Mouse (Mus musculus) brown adipose tissue, adult 24 weeks (tissue): ENCODE data around the gene Tomm70a. TPM values are rescaled to one million over a fixed set of nuclear protein-coding genes. Genes with fewer than 3 reads are reported as not detected.

ENCODE experiments used
- H3K27ac ChIP-seq: fragments of 200-500 bp; replicated peaks from 2 replicates; pipeline ENCODE4 v1.5.1; 2012; ENCODE audit warnings: low read depth, mild to moderate bottlenecking, low read length
- H3K4me1 ChIP-seq: fragments of 200-500 bp; 2 replicates; pipeline ENCODE4 v1.6.1; 2012; ENCODE audit warnings: low read length, mixed read lengths; ENCODE audit not compliant: control insufficient read depth, insufficient read depth, insufficient read length
- H3K4me3 ChIP-seq: fragments of 200-500 bp; 2 replicates; pipeline ENCODE4 v1.5.1; 2012; ENCODE audit warnings: low read depth, mild to moderate bottlenecking, low read length, moderate library complexity; ENCODE audit not compliant: insufficient read depth
- polyA plus RNA-seq: library from polyadenylated mRNA; stranded (reverse); fragments of >200 nt; gene quantifications from 2 replicates; pipeline ENCODE4 v1.2.4, GENCODE M21; 2012; ENCODE audit not compliant: missing spikeins, insufficient read depth, insufficient read length

Gene Tomm70a
- polyA plus RNA-seq, 1 experiment = 34.9 TPM

DNA sequence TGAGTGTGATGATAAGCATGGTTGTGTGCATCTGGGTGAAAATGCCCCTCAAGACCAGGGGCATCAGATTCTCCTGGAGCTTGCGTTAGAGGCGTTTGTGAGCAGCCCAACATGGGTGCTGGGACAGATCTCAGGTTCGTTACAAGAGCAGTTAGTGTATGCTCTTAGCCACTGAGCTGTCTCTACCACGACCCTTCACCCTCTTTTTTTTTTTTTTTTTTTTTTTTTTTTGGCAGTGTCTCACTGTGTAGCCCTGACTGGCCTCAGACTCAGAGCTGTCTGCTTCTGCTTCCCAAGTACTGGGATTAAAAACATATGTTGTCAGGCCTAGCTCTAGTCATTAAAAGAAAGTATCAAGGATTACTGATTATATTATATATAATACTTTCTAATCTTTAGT, 4.8 kb downstream of the Tomm70a start:
- Histone ChIP-seq H3K4me3 (no peak overlapping the region), H3K4me1 (peaks cover 14% of the 10 kb centered on the region), H3K27ac (peak overlapping the region; percentile 35; the same call in 1 of the 2 replicates)

- Histone ChIP-seq H3K4me3 (no peak overlapping the region), H3K4me1 (peaks cover 18% of the 10 kb centered on the region), H3K27ac (no peak overlapping the region)
Observed at GRCm38 (mm10) chr16:57127825-57128224, 6.3 kb downstream of the Tomm70a start.

DNA sequence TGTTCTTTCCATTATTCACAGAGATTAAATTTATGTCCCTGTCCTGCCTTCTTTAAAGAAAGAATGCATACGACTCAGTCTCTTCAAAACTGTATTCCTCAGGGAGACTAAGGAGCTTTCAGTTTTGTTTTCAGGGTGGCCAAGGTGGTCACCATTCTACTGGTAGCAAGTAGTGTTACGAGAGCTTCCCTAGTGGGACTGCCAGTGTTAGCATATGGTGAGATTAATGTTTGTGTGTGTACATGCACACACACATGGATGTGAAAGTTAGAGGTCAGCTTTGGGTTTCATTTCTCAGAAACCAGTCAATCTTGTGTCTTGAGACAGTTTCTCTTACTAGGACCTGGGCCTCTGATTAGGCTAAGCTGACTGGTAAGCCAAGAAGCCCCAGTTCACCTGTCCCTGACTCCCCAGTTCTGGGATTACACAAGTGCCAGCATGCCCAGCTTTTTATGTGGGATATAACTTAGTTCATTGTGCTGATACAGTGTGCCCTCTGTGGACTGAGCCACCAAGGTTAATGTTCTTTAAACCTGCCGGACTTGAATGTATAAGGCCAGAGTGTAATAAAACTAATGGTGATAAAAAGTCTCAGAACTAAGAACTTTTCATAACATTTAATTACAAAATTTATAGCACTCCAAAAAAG, 9.4 kb downstream of the Tomm70a start:
- H3K27ac ChIP-seq = no peak overlapping the region
- peaks cover 12% of the 10 kb centered on the region for H3K4me1 ChIP-seq
- H3K4me3 ChIP-seq = no peak overlapping the region

DNA sequence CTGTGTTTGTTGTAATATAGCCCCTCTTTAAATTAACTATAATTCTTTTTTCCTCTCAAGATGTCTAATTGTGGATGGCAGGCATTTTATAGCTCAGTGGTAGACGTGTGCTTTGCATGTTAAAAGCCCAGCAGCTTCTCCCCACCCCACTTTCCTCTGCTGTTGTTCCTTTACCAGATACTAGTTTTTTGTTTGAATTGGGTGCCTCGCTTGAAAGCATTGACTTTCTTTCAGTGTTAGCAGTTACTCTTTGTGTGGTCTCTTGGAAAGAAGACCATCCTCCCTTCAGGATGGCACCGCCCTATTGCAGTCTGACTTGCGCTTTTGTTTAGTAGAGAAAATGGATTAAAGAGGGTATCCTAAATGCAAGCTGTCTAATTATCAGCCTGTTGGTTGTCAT, 10.0 kb downstream of the Tomm70a start:
- Histone ChIP-seq H3K4me1 (peaks cover 10% of the 10 kb centered on the region), H3K4me3 (no peak overlapping the region), H3K27ac (no peak overlapping the region)

DNA sequence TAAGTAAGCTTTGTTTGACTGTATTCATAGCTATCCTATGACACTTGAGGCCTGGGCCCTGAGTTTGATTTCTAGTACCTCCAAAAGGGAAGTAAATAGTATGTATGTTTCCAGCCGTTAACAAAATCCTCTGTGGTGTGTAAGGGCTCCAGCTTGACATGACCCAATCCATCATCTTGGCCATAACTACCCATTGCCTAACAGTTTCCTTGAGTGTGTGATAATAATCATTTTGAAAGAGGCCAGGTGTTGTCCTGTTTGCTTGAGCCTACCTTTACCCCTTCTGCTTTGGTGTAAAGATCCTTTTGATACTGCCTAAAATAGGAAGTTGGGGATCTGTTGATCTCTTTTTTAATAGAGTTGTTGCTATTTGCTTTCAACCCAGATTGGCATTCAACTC, 10.8 kb downstream of the Tomm70a start:
- no peak overlapping the region for H3K4me3 ChIP-seq
- peaks cover 10% of the 10 kb centered on the region for H3K4me1 ChIP-seq
- no peak overlapping the region for H3K27ac ChIP-seq

DNA sequence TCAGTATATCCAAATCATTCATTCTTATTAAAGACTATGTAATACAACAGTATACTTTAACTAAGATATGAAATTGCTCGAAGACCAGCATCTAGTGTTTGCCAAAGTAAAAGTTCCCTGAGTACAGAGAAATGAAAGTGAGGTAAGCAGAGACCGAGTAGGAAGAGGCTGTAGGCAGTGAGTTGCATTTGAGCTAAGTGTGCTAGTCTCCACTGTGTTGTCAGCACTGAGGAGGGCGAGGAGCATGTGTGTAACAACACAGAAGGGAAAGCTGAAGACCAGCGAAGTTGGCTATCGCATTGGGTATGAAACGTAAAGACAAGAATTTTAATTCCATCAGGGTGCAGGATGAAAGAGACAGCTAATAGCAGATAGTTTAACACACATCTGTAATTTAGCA, 12.1 kb downstream of the Tomm70a start:
- H3K27ac ChIP-seq = no peak overlapping the region
- peaks cover 10% of the 10 kb centered on the region; the same call in 1 of the 2 replicates for H3K4me1 ChIP-seq
- no peak overlapping the region for H3K4me3 ChIP-seq

DNA sequence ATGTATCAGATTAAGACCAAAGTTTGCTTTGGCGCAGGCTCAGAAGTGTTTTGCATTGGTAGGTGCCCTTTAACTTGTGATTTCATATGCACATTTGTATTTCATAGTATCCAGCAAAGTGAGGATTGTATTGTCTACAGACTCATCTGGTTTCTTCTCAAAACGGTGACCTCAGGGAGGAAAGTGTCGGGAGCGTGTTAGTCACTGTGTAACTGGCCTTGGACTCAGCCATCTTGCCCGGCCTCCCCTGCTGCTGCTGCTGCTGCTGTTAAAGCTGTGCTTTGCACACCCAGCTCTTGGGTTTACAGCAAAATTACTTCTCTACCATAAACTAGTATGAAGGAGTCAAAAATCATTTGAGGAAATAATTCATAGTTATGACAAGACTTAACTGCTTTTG, 23.2 kb downstream of the Tomm70a start:
- Histone ChIP-seq H3K27ac (no peak overlapping the region), H3K4me1 (no peaks in the 10 kb centered on the region), H3K4me3 (no peak overlapping the region)

- Histone ChIP-seq H3K4me1 (no peaks in the 10 kb centered on the region), H3K27ac (no peak overlapping the region), H3K4me3 (no peak overlapping the region)
Observed at GRCm38 (mm10) chr16:57151437-57151836, 29.9 kb downstream of the Tomm70a start.

- H3K27ac ChIP-seq = no peak overlapping the region
- no peaks in the 10 kb centered on the region for H3K4me1 ChIP-seq
- no peak overlapping the region for H3K4me3 ChIP-seq
Observed at GRCm38 (mm10) chr16:57155899-57156298, 34.4 kb downstream of the Tomm70a start.

DNA sequence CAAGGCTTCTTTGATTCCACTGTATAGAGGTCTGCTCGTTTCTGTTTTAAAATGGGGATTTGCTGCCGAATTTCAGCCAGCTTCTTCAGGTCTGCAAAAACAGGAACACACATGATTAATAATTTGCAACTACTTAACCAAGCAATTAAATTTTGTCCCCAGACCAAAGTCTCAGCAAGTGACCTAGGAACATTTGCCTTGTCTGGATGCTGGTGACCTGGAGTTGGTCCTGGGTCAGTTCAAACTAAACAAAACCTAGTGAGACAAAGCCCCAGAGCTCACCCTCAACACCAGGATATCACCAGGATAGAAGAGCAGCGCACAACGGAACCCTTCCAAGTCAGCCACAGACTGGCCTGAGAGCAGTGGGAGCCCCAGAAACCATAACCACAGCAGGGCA, 35.6 kb downstream of the Tomm70a start:
- H3K4me1 ChIP-seq = no peaks in the 10 kb centered on the region
- H3K27ac ChIP-seq = no peak overlapping the region
- H3K4me3 ChIP-seq = no peak overlapping the region

- Histone ChIP-seq H3K27ac (no peak overlapping the region), H3K4me3 (no peak overlapping the region), H3K4me1 (no peaks in the 10 kb centered on the region)
Observed at GRCm38 (mm10) chr16:57157728-57158127, 36.2 kb downstream of the Tomm70a start.

DNA sequence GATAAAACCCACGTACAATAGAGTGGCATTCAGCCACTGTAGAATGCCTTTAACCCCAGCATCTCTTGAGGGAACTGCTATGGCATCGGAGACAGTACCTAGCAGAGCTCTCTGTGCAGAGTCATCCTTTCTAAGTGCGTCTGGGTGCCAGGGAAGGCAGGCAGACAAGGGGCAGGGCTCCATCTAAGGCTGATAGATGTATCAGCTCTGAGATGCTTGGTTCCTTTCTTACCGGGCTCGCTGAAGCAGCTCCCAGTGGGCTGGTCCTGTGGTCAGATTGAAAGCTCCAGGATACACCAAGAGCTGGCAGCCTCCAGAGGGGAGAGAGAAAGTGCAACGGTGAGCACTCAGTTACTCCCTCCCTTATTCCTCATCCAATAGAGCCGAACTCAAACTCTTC, 38.3 kb downstream of the Tomm70a start:
- no peak overlapping the region for H3K27ac ChIP-seq
- H3K4me3 ChIP-seq = no peak overlapping the region
- no peaks in the 10 kb centered on the region for H3K4me1 ChIP-seq

DNA sequence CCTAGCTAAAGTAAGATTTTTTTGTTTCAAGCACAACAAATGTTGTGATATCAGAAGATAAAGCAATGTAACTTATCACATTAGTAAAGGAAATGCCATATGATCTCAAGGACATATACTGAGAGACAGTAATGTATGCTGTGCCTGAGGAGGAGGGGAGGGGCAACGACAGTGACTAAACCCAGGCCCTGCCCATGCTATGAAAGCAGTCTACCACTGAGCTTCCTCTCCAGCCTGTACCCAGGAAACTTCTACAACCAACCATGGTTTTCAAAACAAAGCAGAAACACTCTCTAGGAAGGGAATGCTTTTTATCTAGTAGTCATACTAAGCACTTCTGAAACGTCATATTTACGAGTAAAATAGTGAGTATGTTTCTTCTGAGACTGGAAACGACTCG, 41.3 kb downstream of the Tomm70a start:
- no peak overlapping the region for H3K4me3 ChIP-seq
- no peaks in the 10 kb centered on the region for H3K4me1 ChIP-seq
- peak overlapping the region; percentile 41 for H3K27ac ChIP-seq

GRCm38 (mm10) chr16:57163694-57164093, 42.2 kb downstream of the Tomm70a start:
- Histone ChIP-seq H3K4me3 (no peak overlapping the region), H3K27ac (peak overlapping the region; percentile 41; the same call in 1 of the 2 replicates), H3K4me1 (no peaks in the 10 kb centered on the region)

DNA sequence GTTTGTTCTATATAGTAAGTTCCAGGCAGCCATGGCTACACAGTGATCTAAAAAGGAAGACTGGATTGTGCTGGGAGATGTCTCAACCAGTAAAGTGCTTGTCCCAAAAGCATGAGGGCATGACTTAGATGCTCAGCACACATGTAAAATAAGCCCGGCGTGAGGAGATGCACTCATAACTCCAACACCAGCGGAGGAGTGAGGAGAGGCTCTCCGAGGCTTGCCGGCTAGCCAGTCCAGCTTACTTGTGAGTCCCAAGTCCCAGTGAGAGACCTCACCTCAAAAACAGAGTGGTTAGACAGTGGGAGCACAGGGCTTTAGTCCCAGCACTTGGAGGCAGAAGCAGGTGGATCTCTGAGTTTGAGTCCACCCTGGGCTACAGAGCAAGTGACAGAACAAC, 43.7 kb downstream of the Tomm70a start:
- Histone ChIP-seq H3K4me1 (no peaks in the 10 kb centered on the region), H3K4me3 (no peak overlapping the region), H3K27ac (0 out of 2 replicates have a peak overlapping the region, but pooled peaks have one; percentile 10)

DNA sequence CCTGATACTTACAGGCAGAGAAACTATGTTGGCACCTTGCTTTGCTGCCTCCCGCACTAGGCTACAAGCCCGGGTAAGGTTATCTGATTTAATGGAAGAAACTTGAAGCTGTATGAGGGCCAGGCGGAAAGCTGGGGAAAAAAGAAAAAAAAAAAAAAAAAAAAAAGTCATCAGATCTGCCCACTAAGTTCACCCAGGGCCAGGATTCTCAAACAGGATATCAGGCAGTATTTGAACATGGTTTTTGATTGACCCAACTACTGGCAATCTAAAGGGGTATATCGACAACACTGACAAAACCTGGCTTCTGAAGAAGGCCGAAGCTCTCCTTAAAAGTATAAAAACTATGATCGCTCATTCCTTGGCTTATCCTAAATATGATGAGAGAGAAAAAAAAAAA, 44.6 kb downstream of the Tomm70a start:
- Histone ChIP-seq H3K4me1 (no peaks in the 10 kb centered on the region), H3K4me3 (no peak overlapping the region)

More for the DNA sequence above, 44.6 kb downstream of the Tomm70a start:
- no peak overlapping the region for H3K27ac ChIP-seq
